Mouse (Mus musculus): ENCODE measurements around the gene Dnlz. TPM values are rescaled to one million over a fixed set of nuclear protein-coding genes. Genes with fewer than 3 reads are reported as not detected.

Dnlz gene
- polyA plus RNA-seq, 1 experiment: 12.5 TPM

DNA sequence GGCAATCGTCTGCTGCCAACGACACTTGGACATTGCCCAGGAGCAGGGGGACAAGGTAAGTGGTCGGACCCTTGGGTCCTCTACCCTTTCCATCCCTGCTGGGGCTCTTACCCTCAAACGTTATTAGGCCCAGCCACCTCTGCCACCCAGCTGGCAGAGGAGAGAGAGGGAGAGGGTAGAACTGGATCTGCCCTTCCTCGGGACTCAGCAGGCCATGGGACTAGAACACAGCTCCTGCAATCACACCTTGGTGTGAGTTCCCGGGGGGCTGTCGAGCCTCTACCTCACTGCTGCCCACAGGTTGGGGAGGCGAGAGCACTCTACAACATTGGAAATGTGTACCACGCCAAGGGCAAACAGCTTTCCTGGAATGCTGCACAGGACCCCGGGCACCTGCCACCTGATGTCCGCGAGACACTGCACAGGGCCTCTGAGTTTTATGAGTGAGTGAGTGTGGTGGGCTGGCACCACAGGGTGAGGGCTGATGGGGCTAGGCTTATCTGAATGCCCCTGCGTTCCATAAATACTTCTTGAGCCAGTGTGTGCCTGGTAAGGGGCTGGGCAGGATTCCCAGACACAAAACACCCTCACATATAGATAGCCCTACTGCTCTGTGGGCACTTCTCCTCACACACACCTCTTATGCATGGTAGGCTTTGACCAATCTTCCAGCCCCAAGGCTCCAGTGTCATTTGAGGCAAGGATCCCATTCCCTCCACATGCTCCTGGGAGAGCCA, 28.2 kb downstream of the Dnlz start:
- Histone ChIP-seq H3K4me1 (ENCODE audit: control insufficient read depth, insufficient read depth, low read length) (no peaks in the 10 kb centered on the region), H3K4me3 (ENCODE audit: insufficient read depth, low read length) (no peak overlapping the region), H3K27ac (ENCODE audit: insufficient read depth, low read depth, low read length) (no peak overlapping the region)
- no peak for TF ChIP-seq POLR2A (IDR thresholded peaks at IDR 0.05; ENCODE audit: borderline replicate concordance, low read depth, low read length)
- TF ChIP-seq CTCF (IDR thresholded peaks at IDR 0.05; ENCODE audit: low read depth, low read length): no peak

GRCm38 (mm10) chr2:26320245-26321185, 31.4 kb downstream of the Dnlz start:
- TF ChIP-seq CTCF (IDR thresholded peaks at IDR 0.05; ENCODE audit: low read depth, low read length) (no peak), POLR2A (IDR thresholded peaks at IDR 0.05; ENCODE audit: borderline replicate concordance, low read depth, low read length) (no peak)
- no peak overlapping the region for H3K4me3 ChIP-seq (ENCODE audit: insufficient read depth, low read length)
- peaks cover 6% of the 10 kb centered on the region; the same call in 1 of the 2 replicates for H3K4me1 ChIP-seq (ENCODE audit: control insufficient read depth, insufficient read depth, low read length)
- no peak overlapping the region for H3K27ac ChIP-seq (ENCODE audit: insufficient read depth, low read depth, low read length)

DNA sequence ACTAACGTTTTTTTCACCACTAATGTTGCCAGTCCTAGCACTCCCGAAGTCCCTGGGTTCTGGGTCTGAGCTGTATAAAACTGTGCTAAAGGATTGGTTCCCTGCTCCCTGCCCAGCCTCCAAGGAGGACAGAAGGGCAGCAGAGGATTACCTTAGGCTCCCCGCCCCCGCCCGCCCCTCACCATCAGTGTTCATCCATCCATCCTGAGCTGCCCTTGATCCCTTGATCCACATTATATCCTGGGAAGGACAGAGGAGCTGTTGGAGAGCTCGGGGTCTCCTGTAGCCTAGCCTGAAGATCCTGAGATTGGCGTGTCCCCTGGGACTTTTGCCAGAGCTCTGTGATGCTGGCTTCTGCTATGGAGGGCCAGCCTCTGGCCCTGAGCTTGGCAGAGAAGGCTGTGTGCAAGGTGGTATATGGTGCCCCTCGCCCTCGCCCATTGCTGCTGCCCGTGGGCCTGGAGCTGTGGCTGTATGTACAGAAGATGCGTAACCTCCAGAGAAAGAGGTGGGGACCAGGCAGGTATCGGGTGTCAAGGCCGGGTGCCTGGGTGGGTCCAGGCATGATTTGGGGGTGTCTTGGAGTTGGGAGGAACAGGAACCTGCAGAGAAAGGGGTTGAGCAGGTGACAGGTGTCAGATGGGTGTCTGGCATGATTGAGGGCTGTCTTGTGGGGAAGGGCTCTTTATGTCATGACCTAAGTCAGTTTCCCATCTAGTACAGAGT, 32.2 kb downstream of the Dnlz start:
- TF ChIP-seq CTCF (IDR thresholded peaks at IDR 0.05; ENCODE audit: low read depth, low read length) (no peak), POLR2A (IDR thresholded peaks at IDR 0.05; ENCODE audit: borderline replicate concordance, low read depth, low read length) (no peak)
- H3K27ac ChIP-seq (ENCODE audit: insufficient read depth, low read depth, low read length): no peak overlapping the region
- peaks cover 6% of the 10 kb centered on the region; the same call in 1 of the 2 replicates for H3K4me1 ChIP-seq (ENCODE audit: control insufficient read depth, insufficient read depth, low read length)
- H3K4me3 ChIP-seq (ENCODE audit: insufficient read depth, low read length): no peak overlapping the region

- TF ChIP-seq POLR2A (IDR thresholded peaks at IDR 0.05; ENCODE audit: borderline replicate concordance, low read depth, low read length) (no peak), CTCF (IDR thresholded peaks at IDR 0.05; ENCODE audit: low read depth, low read length) (no peak)
- peaks cover 6% of the 10 kb centered on the region; the same call in 1 of the 2 replicates for H3K4me1 ChIP-seq (ENCODE audit: control insufficient read depth, insufficient read depth, low read length)
- H3K27ac ChIP-seq (ENCODE audit: insufficient read depth, low read depth, low read length): no peak overlapping the region
- no peak overlapping the region for H3K4me3 ChIP-seq (ENCODE audit: insufficient read depth, low read length)
Observed at GRCm38 (mm10) chr2:26319109-26319508, 32.8 kb downstream of the Dnlz start.

DNA sequence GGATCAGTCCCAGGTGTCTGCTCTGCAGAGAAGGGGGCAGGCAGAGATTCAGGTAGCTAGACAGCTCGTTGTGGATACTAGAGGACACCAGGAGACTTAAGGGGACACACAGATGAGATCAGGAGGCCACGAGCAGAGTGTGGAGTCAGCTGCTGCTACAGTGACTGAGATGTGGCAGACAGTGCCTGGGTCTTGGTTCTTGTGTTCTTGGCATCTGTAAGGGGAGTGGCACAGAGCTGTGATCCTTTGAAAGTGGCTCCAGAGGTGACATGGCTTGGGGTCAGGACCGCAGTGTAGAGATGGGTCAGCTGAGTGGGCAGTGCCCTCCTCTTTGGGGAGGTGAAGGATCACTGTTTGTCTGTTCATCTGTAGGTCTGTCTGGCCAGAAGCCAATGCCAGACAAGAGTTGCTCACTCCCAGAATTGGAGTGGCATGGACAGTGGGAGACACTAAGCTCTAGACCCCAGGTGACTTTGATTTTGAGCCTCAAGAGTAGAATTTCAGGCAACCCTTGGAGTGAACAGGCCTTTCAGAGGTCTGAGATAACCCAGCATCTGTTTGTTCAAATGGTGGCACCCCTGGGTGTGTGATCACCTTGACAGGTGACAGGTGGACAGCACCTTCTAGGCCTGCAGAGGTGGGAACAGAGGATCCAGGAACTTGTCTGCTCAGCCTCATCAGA, 33.8 kb downstream of the Dnlz start:
- TF ChIP-seq POLR2A (IDR thresholded peaks at IDR 0.05; ENCODE audit: borderline replicate concordance, low read depth, low read length): no peak
- TF ChIP-seq CTCF (IDR thresholded peaks at IDR 0.05; ENCODE audit: low read depth, low read length): no peak
- Histone ChIP-seq H3K4me3 (ENCODE audit: insufficient read depth, low read length) (no peak overlapping the region), H3K27ac (ENCODE audit: insufficient read depth, low read depth, low read length) (no peak overlapping the region), H3K4me1 (ENCODE audit: control insufficient read depth, insufficient read depth, low read length) (peaks cover 6% of the 10 kb centered on the region; the same call in 1 of the 2 replicates)

GRCm38 (mm10) chr2:26317371-26317770, 34.5 kb downstream of the Dnlz start:
- H3K4me3 ChIP-seq (ENCODE audit: insufficient read depth, low read length): no peak overlapping the region
- peaks cover 6% of the 10 kb centered on the region; the same call in 1 of the 2 replicates for H3K4me1 ChIP-seq (ENCODE audit: control insufficient read depth, insufficient read depth, low read length)
- no peak for TF ChIP-seq CTCF (IDR thresholded peaks at IDR 0.05; ENCODE audit: low read depth, low read length)
- H3K27ac ChIP-seq (ENCODE audit: insufficient read depth, low read depth, low read length): no peak overlapping the region

DNA sequence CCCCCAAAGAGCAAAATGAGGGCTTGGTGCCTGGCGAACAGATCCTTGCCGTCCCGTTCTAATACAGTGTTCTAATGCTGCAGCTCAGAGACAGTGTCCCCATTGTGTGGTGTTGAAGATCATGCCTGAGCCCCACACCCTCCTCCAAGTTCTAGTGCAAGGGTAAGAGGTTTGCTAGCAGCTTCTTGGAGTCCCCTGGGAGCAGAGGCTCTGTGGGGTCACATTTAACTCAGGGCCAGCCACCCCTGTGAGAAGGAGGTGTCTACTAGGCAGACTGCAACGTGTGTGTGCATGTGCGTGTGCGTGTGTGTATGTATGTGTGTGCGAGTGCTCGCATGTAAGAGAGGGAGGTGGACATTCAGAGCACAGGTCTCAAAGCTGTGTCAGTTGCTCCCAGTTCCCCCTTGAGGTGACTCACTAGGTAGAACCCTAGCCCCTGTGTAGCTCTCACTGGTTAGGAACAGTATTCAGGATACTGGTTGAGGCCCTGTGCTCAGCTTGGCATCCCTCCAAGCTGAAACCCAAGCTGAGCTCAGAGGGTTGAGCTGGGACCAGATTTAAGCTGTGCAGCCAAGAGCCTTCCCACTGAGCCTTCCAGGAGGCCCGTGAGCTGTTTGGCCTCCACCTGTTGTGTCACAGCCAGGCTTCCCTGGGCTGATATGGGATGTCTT, 35.2 kb downstream of the Dnlz start:
- TF ChIP-seq CTCF (IDR thresholded peaks at IDR 0.05; ENCODE audit: low read depth, low read length): no peak
- Histone ChIP-seq H3K4me1 (ENCODE audit: control insufficient read depth, insufficient read depth, low read length) (peaks cover 9% of the 10 kb centered on the region), H3K4me3 (ENCODE audit: insufficient read depth, low read length) (no peak overlapping the region), H3K27ac (ENCODE audit: insufficient read depth, low read depth, low read length) (no peak overlapping the region)

DNA sequence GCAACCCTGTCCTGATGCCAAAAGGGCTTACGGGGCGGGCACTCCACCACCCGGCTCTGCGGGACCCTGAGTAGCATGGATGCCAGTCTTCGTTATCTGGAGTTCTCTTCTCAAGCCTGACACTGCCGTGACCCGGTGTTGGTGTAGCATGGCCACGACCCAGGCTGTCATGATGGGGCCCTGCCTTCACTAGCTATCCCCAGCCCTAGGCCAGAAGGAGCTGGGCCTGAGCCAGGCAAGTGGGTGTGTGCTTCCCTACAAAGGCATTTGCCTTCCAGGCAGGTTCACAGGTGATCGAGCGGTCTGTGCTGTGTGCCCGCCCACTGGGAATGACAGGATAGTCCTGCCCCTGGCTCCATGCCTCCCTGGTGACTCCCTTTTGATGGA, 36.0 kb downstream of the Dnlz start:
- TF ChIP-seq CTCF (IDR thresholded peaks at IDR 0.05; ENCODE audit: low read depth, low read length) (no peak), POLR2A (IDR thresholded peaks at IDR 0.05; ENCODE audit: borderline replicate concordance, low read depth, low read length) (no peak)
- H3K4me3 ChIP-seq (ENCODE audit: insufficient read depth, low read length): peak overlapping the region; percentile 80
- H3K4me1 ChIP-seq (ENCODE audit: control insufficient read depth, insufficient read depth, low read length): peaks cover 12% of the 10 kb centered on the region
- no peak overlapping the region for H3K27ac ChIP-seq (ENCODE audit: insufficient read depth, low read depth, low read length)

Measured in bone marrow macrophage, adult 2 months (primary cell).